Mouse (Mus musculus) embryo, embryonic 11.5 days (tissue): ENCODE measurements at regions not wholly inside any gene's neighbourhood (a gene's known extent, or its start where the extent isn't known, plus 50 kb on each side); places are given as distances from the start of the nearest gene placed in this dataset.

ENCODE experiments used
- DNase-seq: peaks from one replicate; pipeline ENCODE4 v3.0.0-alpha.2; 2012; ENCODE audit warnings: low read depth, low spot score

GRCm38 (mm10) chr1:91678789-91679188 is 122.5 kb upstream of the Twist2 start:
- no peak for DNase-seq

- DNase-seq = peak; percentile 16
Measured at GRCm38 (mm10) chr1:91685031-91685430, 116.2 kb upstream of the Twist2 start.

GRCm38 (mm10) chr1:91685789-91686188 is 115.5 kb upstream of the Twist2 start:
- peak; percentile 38 for DNase-seq

GRCm38 (mm10) chr1:91691601-91692000 is 109.7 kb upstream of the Twist2 start:
- DNase-seq = no peak

GRCm38 (mm10) chr1:91692709-91693460 is 108.4 kb upstream of the Twist2 start:
- DNase-seq = no peak

GRCm38 (mm10) chr1:91697053-91697452 is 104.2 kb upstream of the Twist2 start:
- no peak for DNase-seq

- no peak for DNase-seq
Measured at GRCm38 (mm10) chr1:91701475-91701874, 99.8 kb upstream of the Twist2 start.

GRCm38 (mm10) chr1:91702021-91702420 is 99.2 kb upstream of the Twist2 start:
- DNase-seq = no peak

GRCm38 (mm10) chr1:91702737-91703136 is 98.5 kb upstream of the Twist2 start:
- DNase-seq = no peak

GRCm38 (mm10) chr1:91705451-91705850 is 95.8 kb upstream of the Twist2 start:
- no peak for DNase-seq

- DNase-seq = no peak
Measured at GRCm38 (mm10) chr1:91708550-91709243, 92.6 kb upstream of the Twist2 start.

GRCm38 (mm10) chr1:91709244-91709600 is 92.0 kb upstream of the Twist2 start:
- no peak for DNase-seq

GRCm38 (mm10) chr1:91713131-91713530 is 88.1 kb upstream of the Twist2 start:
- no peak for DNase-seq

GRCm38 (mm10) chr1:91714266-91714665 is 87.0 kb upstream of the Twist2 start:
- no peak for DNase-seq

- DNase-seq = no peak
Measured at GRCm38 (mm10) chr1:91715341-91715740, 85.9 kb upstream of the Twist2 start.

- no peak for DNase-seq
Measured at GRCm38 (mm10) chr1:91715791-91716190, 85.5 kb upstream of the Twist2 start.

GRCm38 (mm10) chr1:91716836-91717235 is 84.4 kb upstream of the Twist2 start:
- no peak for DNase-seq

- no peak for DNase-seq
Measured at GRCm38 (mm10) chr1:91717961-91718360, 83.3 kb upstream of the Twist2 start.

GRCm38 (mm10) chr1:91729246-91729645 is 72.0 kb upstream of the Twist2 start:
- peak; percentile 20 for DNase-seq

GRCm38 (mm10) chr1:91730281-91730680 is 71.0 kb upstream of the Twist2 start:
- no peak for DNase-seq

- peak; percentile 37 for DNase-seq
Measured at GRCm38 (mm10) chr1:91731703-91732102, 69.6 kb upstream of the Twist2 start.

GRCm38 (mm10) chr1:91732461-91732861 is 68.8 kb upstream of the Twist2 start:
- no peak for DNase-seq

GRCm38 (mm10) chr1:91734731-91735130 is 66.5 kb upstream of the Twist2 start:
- no peak for DNase-seq
